Mouse (Mus musculus): ENCODE results near the gene Calr.

- no peak for TF ChIP-seq CTCF (conservative IDR thresholded peaks at IDR 0.05; ENCODE audit: low read length)
- TF ChIP-seq POU5F1 (IDR thresholded peaks at IDR 0.05; ENCODE audit: borderline replicate concordance, low read length): no peak
- TF ChIP-seq NANOG (IDR thresholded peaks at IDR 0.05; ENCODE audit: borderline replicate concordance, low read length): no peak
Observed at GRCm38 (mm10) chr8:84793791-84794485, 52.8 kb downstream of the Calr start.
